Mouse (Mus musculus) thymus, postnatal 10 days (tissue): Measurements from ENCODE around the gene Hmg20a.

Experiments used
- DNase-seq, 2 experiments: peaks; one replicate each; pipeline ENCODE4 v3.0.0; 2021; ENCODE audit warnings: low spot score in 2 of 2

The Hmg20a gene

DNA sequence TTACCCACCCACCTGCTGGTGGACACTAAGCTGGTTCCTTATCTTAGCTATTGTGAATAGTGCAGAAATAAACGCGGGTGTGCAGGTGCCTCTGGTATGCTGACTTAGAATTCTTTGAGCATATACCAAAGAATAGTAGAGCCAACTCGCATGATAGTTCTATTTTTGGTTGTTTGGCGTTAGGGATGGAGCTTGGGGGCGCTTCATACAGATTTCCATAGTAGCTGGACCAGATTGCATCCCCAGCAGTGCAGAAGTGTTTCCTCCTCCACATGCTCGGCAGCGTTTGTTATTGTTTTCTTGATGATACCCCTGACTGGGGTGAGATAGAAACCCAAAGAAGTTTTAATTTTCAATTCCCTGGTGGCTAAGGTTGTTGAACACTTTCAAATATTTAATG is 21.3 kb downstream of the Hmg20a start:
- DNase-seq, result no peak

GRCm38 (mm10) chr9:56451570-56451969 is 33.2 kb downstream of the Hmg20a start:
- no peak for DNase-seq

GRCm38 (mm10) chr9:56453038-56453815 is 34.8 kb downstream of the Hmg20a start:
- DNase-seq, result no peak

GRCm38 (mm10) chr9:56456426-56456825 is 38.0 kb downstream of the Hmg20a start:
- peak; percentile 18 to 23 for DNase-seq

GRCm38 (mm10) chr9:56460987-56461386 is 42.6 kb downstream of the Hmg20a start:
- DNase-seq, result no peak

DNA sequence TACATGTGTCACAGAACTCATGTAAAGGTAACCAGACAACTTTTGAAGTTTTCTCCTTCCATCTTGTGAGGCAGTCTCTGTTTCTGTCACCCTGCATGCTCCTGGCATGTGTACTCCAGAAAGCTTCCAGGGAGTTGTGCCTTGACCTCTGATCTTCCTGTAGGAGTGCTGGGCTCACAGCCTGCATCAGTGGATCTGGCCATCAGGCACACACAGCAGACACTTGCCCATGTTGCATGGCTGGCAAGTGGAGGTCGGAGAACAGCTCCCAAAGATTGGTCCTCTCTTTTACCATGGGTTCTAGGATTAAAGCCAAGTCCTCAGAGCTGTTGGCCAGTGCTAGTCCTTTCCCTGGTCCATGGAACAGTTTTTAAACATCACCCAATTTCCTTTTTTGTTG is 44.2 kb downstream of the Hmg20a start:
- no peak for DNase-seq

- no peak for DNase-seq
These were observed 44.6 kb downstream of the Hmg20a start for GRCm38 (mm10) chr9:56463046-56463445.

GRCm38 (mm10) chr9:56463686-56464515 is 45.5 kb downstream of the Hmg20a start:
- no peak for DNase-seq

DNA sequence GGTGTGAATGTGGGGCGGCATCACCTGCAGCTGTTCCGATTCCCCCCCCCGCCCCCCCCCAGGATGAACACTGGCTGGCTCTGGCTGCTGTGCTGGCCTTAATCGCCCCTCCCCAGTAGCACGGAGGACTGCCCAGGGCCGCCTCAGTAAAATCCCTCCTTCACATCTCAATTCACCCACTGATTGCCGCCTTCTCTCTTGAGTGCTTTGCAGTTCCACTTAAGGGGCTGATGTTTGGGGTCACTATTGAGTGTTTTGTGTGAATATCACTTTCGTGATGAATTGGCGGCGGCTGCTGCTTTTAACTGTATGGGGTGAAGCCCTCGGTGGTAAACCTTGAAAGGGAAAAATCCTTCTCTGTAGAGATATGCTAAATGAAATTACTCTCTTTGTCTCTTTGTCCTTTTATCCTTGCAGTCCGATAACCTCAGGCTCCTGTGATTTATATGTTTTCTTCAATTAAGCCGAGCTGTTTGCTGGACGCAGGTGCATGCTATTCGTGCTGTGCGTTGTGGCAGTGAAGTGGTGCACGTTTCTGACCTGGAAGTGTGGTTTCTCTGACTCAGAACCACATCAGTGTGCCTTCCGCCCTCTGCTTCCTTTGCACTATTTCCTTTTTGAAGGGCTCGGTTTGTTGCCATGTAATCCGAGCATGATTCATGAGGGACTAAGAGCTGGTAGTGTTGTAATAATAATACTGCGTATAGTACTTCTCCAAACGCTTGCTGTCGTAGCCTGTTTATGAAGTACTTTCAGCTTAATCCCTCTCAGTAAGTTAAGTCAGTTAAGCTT is 46.6 kb downstream of the Hmg20a start:
- peak; percentile 58 to 61 for DNase-seq

- DNase-seq, result no peak
These were observed 47.8 kb downstream of the Hmg20a start for GRCm38 (mm10) chr9:56466251-56466650.

DNA sequence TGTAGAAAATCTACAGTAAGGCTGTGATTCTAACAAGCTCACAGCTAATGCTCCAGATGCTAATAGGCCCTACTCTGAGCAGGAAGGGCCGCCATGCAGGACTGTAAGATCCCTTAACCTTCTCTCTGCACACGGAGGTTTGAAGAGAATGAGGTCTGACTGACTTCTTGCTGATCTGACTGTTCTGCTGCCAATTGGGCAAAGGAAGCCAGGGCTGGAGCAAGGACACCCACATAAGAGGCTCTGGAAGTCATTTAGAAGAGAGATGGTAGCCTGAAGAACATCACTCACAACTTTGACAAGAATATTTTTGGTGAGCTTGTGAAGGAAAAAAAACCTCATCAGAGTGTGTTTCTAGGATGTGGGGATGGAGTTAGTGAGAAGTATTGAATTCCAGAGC is 51.2 kb downstream of the Hmg20a start:
- DNase-seq, result no peak

- DNase-seq, result no peak
These were observed 51.9 kb downstream of the Hmg20a start for GRCm38 (mm10) chr9:56470291-56470690.

DNA sequence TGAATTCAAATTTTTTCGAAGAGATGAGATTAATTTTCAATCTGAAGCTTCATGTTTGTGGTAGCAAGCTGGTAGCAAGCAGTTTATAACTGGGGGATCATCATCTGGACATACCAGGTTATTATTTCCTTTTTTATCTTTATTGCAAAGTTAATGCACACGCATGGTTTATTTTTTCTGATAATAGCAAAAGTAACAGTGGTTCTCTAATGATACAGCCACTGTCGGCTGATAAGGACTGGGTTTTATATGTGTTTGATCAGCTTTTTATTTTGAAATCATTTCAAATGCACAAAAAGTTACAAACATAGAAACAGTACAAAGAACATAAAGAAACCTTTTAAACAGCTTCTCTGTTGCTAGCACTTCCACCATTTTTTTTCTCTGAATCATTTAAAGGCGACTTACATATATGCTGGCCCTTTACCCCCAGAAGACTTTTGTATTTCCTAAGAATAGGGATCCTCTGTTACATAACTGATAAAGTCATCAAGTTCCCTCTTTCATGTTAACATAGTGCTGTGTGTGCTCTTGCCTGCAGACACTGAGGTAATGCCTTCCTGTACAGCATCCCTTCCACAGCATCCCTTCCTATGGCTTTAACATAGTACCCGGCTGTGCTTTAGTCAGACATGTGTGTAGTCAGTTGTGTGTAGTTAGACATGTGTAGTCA is 60.7 kb downstream of the Hmg20a start:
- DNase-seq, result no peak

DNA sequence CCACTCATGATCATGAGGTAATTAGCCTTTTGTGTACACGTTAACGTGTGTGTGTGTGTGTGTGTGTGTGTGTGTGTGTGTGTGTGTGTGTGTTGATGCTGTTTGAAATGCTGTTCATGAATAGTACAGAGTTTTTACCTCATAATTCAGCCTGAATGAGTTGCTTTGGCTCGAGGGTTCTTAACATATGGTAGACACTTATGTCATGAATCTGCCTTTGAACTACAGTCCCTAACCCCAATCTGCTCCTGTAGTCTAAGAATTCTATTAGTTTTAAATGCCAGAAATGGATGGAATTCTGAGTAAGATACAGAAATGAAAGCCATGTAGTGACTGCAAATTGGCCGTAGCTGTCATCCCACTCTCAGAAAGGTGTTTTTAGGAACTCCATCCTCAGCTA is 64.2 kb downstream of the Hmg20a start:
- DNase-seq, result no peak

GRCm38 (mm10) chr9:56485423-56485822 is 67.0 kb downstream of the Hmg20a start:
- no peak for DNase-seq

DNA sequence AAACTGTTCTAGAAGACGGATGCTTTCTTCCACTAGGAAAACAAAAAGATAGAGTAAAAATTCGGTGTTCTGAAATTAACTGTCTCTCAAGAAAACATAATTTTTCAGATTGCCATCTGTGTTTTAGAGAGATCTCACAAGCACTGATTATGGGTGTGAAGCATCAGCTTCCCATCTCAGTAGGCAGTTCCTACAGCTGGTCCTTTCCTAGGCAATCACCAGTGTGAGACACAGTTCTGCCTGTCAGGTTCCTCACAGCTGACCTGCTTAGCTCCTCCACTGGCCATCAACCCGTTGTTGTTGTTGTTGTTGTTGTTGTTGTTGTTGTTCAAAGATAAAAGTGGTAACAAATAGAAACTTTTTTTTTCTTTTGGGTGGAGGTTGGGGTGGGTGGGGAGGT is 67.7 kb downstream of the Hmg20a start:
- DNase-seq, result no peak

- DNase-seq, result no peak
These were observed 69.2 kb downstream of the Hmg20a start for GRCm38 (mm10) chr9:56487651-56488050.

GRCm38 (mm10) chr9:56492391-56492790 is 74.0 kb downstream of the Hmg20a start:
- DNase-seq, result no peak

DNA sequence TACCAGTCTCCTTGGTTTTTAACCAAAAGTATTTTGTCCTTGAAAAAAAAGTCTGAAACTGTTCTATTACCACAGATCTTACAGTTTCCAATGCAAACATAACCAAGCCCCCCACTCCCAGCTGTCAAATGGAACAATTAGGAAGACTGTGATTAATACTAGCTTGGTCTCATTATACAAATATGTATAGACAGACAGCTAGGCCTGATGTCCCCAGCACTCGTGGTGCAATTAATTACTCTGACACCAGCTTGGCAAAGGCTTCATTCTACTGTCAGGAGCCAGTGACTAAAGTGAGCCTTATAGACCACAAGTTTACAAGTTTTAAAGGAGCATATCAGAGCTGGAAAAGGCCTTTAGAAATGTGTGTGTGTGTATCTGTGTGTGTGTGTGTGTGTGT is 74.5 kb downstream of the Hmg20a start:
- DNase-seq, result no peak

GRCm38 (mm10) chr9:56495088-56495487 is 76.7 kb downstream of the Hmg20a start:
- no peak for DNase-seq

DNA sequence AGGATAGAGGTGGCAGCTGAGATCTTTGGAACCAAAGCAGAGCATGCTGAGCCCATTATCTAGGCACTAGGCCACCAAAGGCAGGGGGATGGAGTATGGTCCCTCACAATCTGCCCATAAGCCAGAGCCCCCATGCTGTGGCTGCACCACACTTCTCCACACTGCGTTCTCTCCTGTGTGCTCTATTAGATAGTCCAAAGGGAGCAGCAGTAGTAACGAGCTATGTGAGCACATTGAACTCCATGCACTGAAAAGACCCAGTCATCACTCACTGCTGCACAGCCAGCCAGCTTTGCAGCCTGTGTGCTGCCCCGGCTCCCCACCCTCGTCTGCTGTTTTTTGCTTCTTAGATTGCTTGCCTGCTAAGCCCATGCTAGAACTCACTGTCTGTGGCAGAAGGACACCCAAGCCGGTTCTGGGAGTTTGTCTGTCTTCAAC is 77.4 kb downstream of the Hmg20a start:
- DNase-seq, result no peak

DNA sequence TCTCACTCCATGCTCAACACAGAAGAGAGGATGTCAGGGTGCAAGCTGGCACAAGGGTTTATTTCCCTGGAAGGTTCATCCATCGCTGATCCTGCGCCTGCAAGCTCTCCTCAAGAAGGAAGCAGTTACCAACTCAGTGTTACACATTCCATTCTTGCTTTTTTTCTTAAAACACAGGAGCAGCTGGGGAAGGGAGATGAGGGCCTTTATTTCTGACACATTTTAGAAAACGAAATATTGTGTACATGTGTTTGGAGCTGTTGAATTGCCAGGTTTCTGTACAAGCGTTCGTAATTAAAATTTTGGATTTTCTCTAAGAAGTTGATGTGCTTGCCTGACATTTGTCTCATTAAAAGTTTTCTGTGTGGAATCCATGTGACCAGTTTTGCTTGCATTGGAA is 78.2 kb downstream of the Hmg20a start:
- no peak for DNase-seq
